17 mouse cellular contexts compared by ENCODE assay signal in the genomic region with DNA sequence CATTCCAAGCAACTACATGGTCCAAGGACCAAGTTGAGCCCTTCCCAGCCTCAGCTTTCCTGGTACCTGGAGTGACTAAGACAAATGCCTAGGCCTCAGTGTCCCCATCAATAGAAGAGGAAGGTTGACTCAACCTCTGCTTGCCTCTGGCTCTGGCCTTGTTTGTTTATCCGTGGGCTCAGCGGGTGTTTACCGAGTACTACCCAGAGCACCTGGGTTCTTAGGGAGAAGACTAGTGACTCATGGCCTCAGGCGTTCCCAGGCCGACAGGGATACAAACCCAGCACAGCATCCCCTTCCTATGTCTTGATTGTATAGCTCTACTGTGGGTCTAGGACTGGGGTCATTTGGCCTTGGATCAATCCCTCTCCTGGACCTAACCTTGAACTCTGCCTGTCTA. TPM values are rescaled to one million over a fixed set of nuclear protein-coding genes. Genes with fewer than 3 reads are reported as not detected.
DNase-seq lines count a peak whose midpoint lies in the region; ATAC-seq and TF ChIP-seq lines count a peak whose summit lies in the region.
"Had no signal": no experiment of that assay in that cellular context is flagged by ENCODE, and none has a peak within 500 bp of the region (broad histone marks: within the 10 kb centered on the region; RNA-seq: fewer than 3 reads in every experiment).

No protein-coding gene starts in this region.

- H3K4me1 ChIP-seq in heart, embryonic 13.5 days: peaks cover 22% of the 10 kb centered on the region
- H3K4me1 ChIP-seq in midbrain, embryonic 12.5 days: peaks cover 13% of the 10 kb centered on the region
- H3K4me1 ChIP-seq in midbrain, postnatal 0 days (ENCODE audit: insufficient read depth, low read length): peaks cover 6% of the 10 kb centered on the region
- 0 out of 2 replicates have a peak, but pooled peaks cover 2% of the 10 kb centered on the region for H3K4me1 ChIP-seq in intestine, postnatal 0 days (replicated peaks; ENCODE audit: control insufficient read depth, insufficient read depth, low read length)
- H3K4me1 ChIP-seq in stomach, embryonic 14.5 days (ENCODE audit: control insufficient read depth, insufficient read depth, low read length): peaks cover 14% of the 10 kb centered on the region

- H3K36me3 ChIP-seq in heart, embryonic 13.5 days: peaks cover 46% of the 10 kb centered on the region
- peaks cover 38% of the 10 kb centered on the region for H3K36me3 ChIP-seq in midbrain, embryonic 12.5 days
- peaks cover 39% of the 10 kb centered on the region for H3K36me3 ChIP-seq in midbrain, postnatal 0 days (ENCODE audit: insufficient read depth, low read length)
- peaks cover 40% of the 10 kb centered on the region for H3K36me3 ChIP-seq in intestine, postnatal 0 days (ENCODE audit: control insufficient read depth, insufficient read depth)
- H3K36me3 ChIP-seq in stomach, embryonic 14.5 days (ENCODE audit: control insufficient read depth, insufficient read depth, low read length): peaks cover 23% of the 10 kb centered on the region

- H3K9me3 ChIP-seq in heart, embryonic 13.5 days: no peaks in the 10 kb centered on the region
- no peaks in the 10 kb centered on the region for H3K9me3 ChIP-seq in midbrain, embryonic 12.5 days
- no peaks in the 10 kb centered on the region for H3K9me3 ChIP-seq in midbrain, postnatal 0 days (ENCODE audit: low read length)
- no peaks in the 10 kb centered on the region for H3K9me3 ChIP-seq in intestine, postnatal 0 days (ENCODE audit: control insufficient read depth)
- H3K9me3 ChIP-seq in stomach, embryonic 14.5 days (ENCODE audit: control insufficient read depth, low read depth, low read length): no peaks in the 10 kb centered on the region
- H3K9me3 ChIP-seq: heart, embryonic 12.5 days had no signal

- 78% methylated on average over 5 of the region's 5 CpGs for WGBS in heart, embryonic 13.5 days
- 85% methylated on average over 5 of the region's 5 CpGs for WGBS in midbrain, embryonic 12.5 days
- WGBS in midbrain, postnatal 0 days: 83% methylated on average over 5 of the region's 5 CpGs
- WGBS in intestine, postnatal 0 days: 61% methylated on average over 5 of the region's 5 CpGs
- 73% methylated on average over 5 of the region's 5 CpGs for WGBS in stomach, embryonic 14.5 days

- no peak overlapping the region for H3K27ac ChIP-seq in heart, embryonic 13.5 days (replicated peaks)
- no peak overlapping the region for H3K27ac ChIP-seq in midbrain, embryonic 12.5 days (replicated peaks)
- no peak overlapping the region for H3K27ac ChIP-seq in midbrain, postnatal 0 days (ENCODE audit: low read depth, low read length)
- no peak overlapping the region for H3K27ac ChIP-seq in intestine, postnatal 0 days (ENCODE audit: low read depth, low read length)
- no peak overlapping the region for H3K27ac ChIP-seq in stomach, embryonic 14.5 days (ENCODE audit: low read length)

- no peak for ATAC-seq in heart, embryonic 13.5 days (ENCODE audit: extremely low read depth, insufficient number of reproducible peaks, low FRiP score, low TSS enrichment)
- no peak for ATAC-seq in midbrain, embryonic 12.5 days (ENCODE audit: low FRiP score, low read depth)
- ATAC-seq in midbrain, postnatal 0 days (ENCODE audit: low FRiP score): no peak
- ATAC-seq in intestine, postnatal 0 days: no peak
- no peak for ATAC-seq in stomach, embryonic 14.5 days (ENCODE audit: insufficient number of reproducible peaks, insufficient read depth, low FRiP score, low read depth)

- TF ChIP-seq CTCF in midbrain, postnatal 0 days (IDR thresholded peaks at IDR 0.05): no peak
- no peak for TF ChIP-seq CTCF in intestine, postnatal 0 days (IDR thresholded peaks at IDR 0.05; ENCODE audit: low read depth)

- no peak for DNase-seq in heart, adult 8-10 months (ENCODE audit: low spot score)
- DNase-seq in midbrain, postnatal 0 days (ENCODE audit: low spot score): no peak
- DNase-seq in thymus, postnatal 14 days: no peak
- no peak for DNase-seq in spleen, postnatal 4 days (ENCODE audit: low spot score in 2 of 2)
- DNase-seq: adrenal gland, postnatal 36 days; B cell, adult 2 months; lung, embryonic 14.5 days; right cerebral cortex, postnatal 4 days had no signal

- peak overlapping the region; percentile 96 for H3K4me2 ChIP-seq in heart, embryonic 13.5 days
- H3K4me2 ChIP-seq in midbrain, embryonic 12.5 days (replicated peaks): peak overlapping the region; percentile 93; the same call in 1 of the 2 replicates
- H3K4me2 ChIP-seq in midbrain, postnatal 0 days (ENCODE audit: low read depth, low read length, poor library complexity, severe bottlenecking): no peak overlapping the region
- H3K4me2 ChIP-seq in intestine, postnatal 0 days (replicated peaks; ENCODE audit: low read depth): peak overlapping the region; percentile 88; the same call in 1 of the 2 replicates
- H3K4me2 ChIP-seq in stomach, embryonic 14.5 days (replicated peaks; ENCODE audit: low read depth, low read length): peak overlapping the region; percentile 91; the same call in 1 of the 2 replicates

- H3K27me3 ChIP-seq in heart, embryonic 13.5 days (replicated peaks): no peaks in the 10 kb centered on the region
- no peaks in the 10 kb centered on the region for H3K27me3 ChIP-seq in midbrain, embryonic 12.5 days
- no peaks in the 10 kb centered on the region for H3K27me3 ChIP-seq in midbrain, postnatal 0 days (ENCODE audit: insufficient read depth, low read length)
- H3K27me3 ChIP-seq in intestine, postnatal 0 days (replicated peaks; ENCODE audit: control insufficient read depth, insufficient read depth, low read length): no peaks in the 10 kb centered on the region
- H3K27me3 ChIP-seq in stomach, embryonic 14.5 days (ENCODE audit: control insufficient read depth, insufficient read depth, low read length): no peaks in the 10 kb centered on the region
- H3K27me3 ChIP-seq: heart, embryonic 12.5 days had no signal

- H3K9ac ChIP-seq in heart, embryonic 13.5 days: peak overlapping the region; percentile 93
- H3K9ac ChIP-seq in midbrain, embryonic 12.5 days (replicated peaks): no peak overlapping the region; the same call in 1 of the 2 replicates
- H3K9ac ChIP-seq in midbrain, postnatal 0 days (replicated peaks; ENCODE audit: low read length, poor library complexity, severe bottlenecking): no peak overlapping the region
- no peak overlapping the region for H3K9ac ChIP-seq in intestine, postnatal 0 days (ENCODE audit: low read depth, low read length)
- no peak overlapping the region; the same call in 1 of the 2 replicates for H3K9ac ChIP-seq in stomach, embryonic 14.5 days (replicated peaks; ENCODE audit: low read depth, low read length)

- no peak overlapping the region for H3K4me3 ChIP-seq in heart, embryonic 13.5 days
- no peak overlapping the region for H3K4me3 ChIP-seq in midbrain, embryonic 12.5 days
- no peak overlapping the region for H3K4me3 ChIP-seq in midbrain, postnatal 0 days (ENCODE audit: low read depth, low read length)
- H3K4me3 ChIP-seq in intestine, postnatal 0 days (ENCODE audit: low read depth, low read length): no peak overlapping the region
- no peak overlapping the region for H3K4me3 ChIP-seq in stomach, embryonic 14.5 days (ENCODE audit: low read depth, low read length)

RNA-seq across cellular contexts. Expression of a gene that starts 1.8 kb away (rescaled TPM):
- polyA plus RNA-seq in heart, embryonic 13.5 days (2015; fragmentation: Nextera tagmentation; extraction: Ambion mirVana): 6.5 and 7.1 TPM in 2 replicates
- 10 to 100 TPM; 22.3 to 28.0 (median 25.8) TPM for total RNA-seq in heart, adult 8-10 months (2022)
- polyA plus RNA-seq in midbrain, embryonic 12.5 days (2016; fragmentation: Nextera tagmentation; extraction: Ambion mirVana): 13.6 and 14.2 TPM in 2 replicates
- total RNA-seq in midbrain, postnatal 0 days (2014; rRNA removed): 34.3 and 38.2 TPM in 2 replicates
- polyA plus RNA-seq in midbrain, postnatal 0 days (2015; fragmentation: Nextera tagmentation; extraction: Ambion mirVana): 9.6 and 9.7 TPM in 2 replicates
- 3.6 and 4.0 TPM in 2 replicates for polyA plus RNA-seq in intestine, postnatal 0 days (2015; fragmentation: Nextera tagmentation; extraction: Ambion mirVana)
- 9.2 and 10.4 TPM in 2 replicates for polyA plus RNA-seq in stomach, embryonic 14.5 days (2014; fragmentation: Nextera tagmentation; extraction: Ambion mirVana)

RNA-seq across cellular contexts. Expression of a gene that starts 7.6 kb away (rescaled TPM):
- 20.7 and 21.2 TPM in 2 replicates for polyA plus RNA-seq in heart, embryonic 13.5 days (2015; fragmentation: Nextera tagmentation; extraction: Ambion mirVana)
- 10 to 100 TPM; 32.9 to 35.9 (median 34.4) TPM for total RNA-seq in heart, adult 8-10 months (2022)
- 61.3 and 66.1 TPM in 2 replicates for polyA plus RNA-seq in midbrain, embryonic 12.5 days (2016; fragmentation: Nextera tagmentation; extraction: Ambion mirVana)
- total RNA-seq in midbrain, postnatal 0 days (2014; rRNA removed): 248 and 256 TPM in 2 replicates
- 177 and 189 TPM in 2 replicates for polyA plus RNA-seq in midbrain, postnatal 0 days (2015; fragmentation: Nextera tagmentation; extraction: Ambion mirVana)
- 15.2 and 17.1 TPM in 2 replicates for polyA plus RNA-seq in intestine, postnatal 0 days (2015; fragmentation: Nextera tagmentation; extraction: Ambion mirVana)
- polyA plus RNA-seq in stomach, embryonic 14.5 days (2014; fragmentation: Nextera tagmentation; extraction: Ambion mirVana): 22.1 and 23.5 TPM in 2 replicates

RNA-seq across cellular contexts. Expression of a gene that starts 17.0 kb away (rescaled TPM):
- polyA plus RNA-seq in heart, embryonic 13.5 days (2015; fragmentation: Nextera tagmentation; extraction: Ambion mirVana): 0.34 TPM in 1 of 2 replicates, not detected in the other
- not detected for total RNA-seq in heart, adult 8-10 months (2022)
- polyA plus RNA-seq in midbrain, embryonic 12.5 days (2016; fragmentation: Nextera tagmentation; extraction: Ambion mirVana): 0.74 TPM in 1 of 2 replicates, not detected in the other
- total RNA-seq in midbrain, postnatal 0 days (2014; rRNA removed): not detected in 2 replicates
- polyA plus RNA-seq in midbrain, postnatal 0 days (2015; fragmentation: Nextera tagmentation; extraction: Ambion mirVana): 0.31 TPM in 1 of 2 replicates, not detected in the other
- 0.26 and 0.34 TPM in 2 replicates for polyA plus RNA-seq in intestine, postnatal 0 days (2015; fragmentation: Nextera tagmentation; extraction: Ambion mirVana)
- polyA plus RNA-seq in stomach, embryonic 14.5 days (2014; fragmentation: Nextera tagmentation; extraction: Ambion mirVana): 0.90 TPM in 1 of 2 replicates, not detected in the other
- total RNA-seq: gastrocnemius, adult 8-10 months; MEL; monocyte, adult 5-6 weeks had no signal
- polyA plus RNA-seq: heart, embryonic 12.5 days had no signal

RNA-seq across cellular contexts. Expression of a gene that starts 33.3 kb away (rescaled TPM):
- polyA plus RNA-seq in heart, embryonic 13.5 days (2015; fragmentation: Nextera tagmentation; extraction: Ambion mirVana): 70.0 and 72.4 TPM in 2 replicates
- total RNA-seq in heart, adult 8-10 months (2022): 10 to 100 TPM; 88.7 to 99.1 (median 92.3) TPM
- polyA plus RNA-seq in midbrain, embryonic 12.5 days (2016; fragmentation: Nextera tagmentation; extraction: Ambion mirVana): 90.8 and 96.9 TPM in 2 replicates
- total RNA-seq in midbrain, postnatal 0 days (2014; rRNA removed): 117 and 139 TPM in 2 replicates
- 73.0 and 74.0 TPM in 2 replicates for polyA plus RNA-seq in midbrain, postnatal 0 days (2015; fragmentation: Nextera tagmentation; extraction: Ambion mirVana)
- polyA plus RNA-seq in intestine, postnatal 0 days (2015; fragmentation: Nextera tagmentation; extraction: Ambion mirVana): 177 and 201 TPM in 2 replicates
- polyA plus RNA-seq in stomach, embryonic 14.5 days (2014; fragmentation: Nextera tagmentation; extraction: Ambion mirVana): 44.9 and 46.2 TPM in 2 replicates

RNA-seq across cellular contexts. Expression of a gene that starts 59.0 kb away (rescaled TPM):
- polyA plus RNA-seq in heart, embryonic 13.5 days (2015; fragmentation: Nextera tagmentation; extraction: Ambion mirVana): not detected in 2 replicates
- total RNA-seq in heart, adult 8-10 months (2022): not detected
- polyA plus RNA-seq in midbrain, embryonic 12.5 days (2016; fragmentation: Nextera tagmentation; extraction: Ambion mirVana): not detected in 2 replicates
- not detected in 2 replicates for total RNA-seq in midbrain, postnatal 0 days (2014; rRNA removed)
- 0.16 and 0.18 TPM in 2 replicates for polyA plus RNA-seq in midbrain, postnatal 0 days (2015; fragmentation: Nextera tagmentation; extraction: Ambion mirVana)
- polyA plus RNA-seq in intestine, postnatal 0 days (2015; fragmentation: Nextera tagmentation; extraction: Ambion mirVana): 0.20 TPM in 1 of 2 replicates, not detected in the other
- not detected in 2 replicates for polyA plus RNA-seq in stomach, embryonic 14.5 days (2014; fragmentation: Nextera tagmentation; extraction: Ambion mirVana)
- total RNA-seq: gastrocnemius, adult 8-10 months; MEL; monocyte, adult 5-6 weeks had no signal
- polyA plus RNA-seq: heart, embryonic 12.5 days; lung, embryonic 14.5 days; stomach, embryonic 16.5 days had no signal
